Mouse (Mus musculus): ENCODE results near the gene Rab3c.
A peak's percentile ranks its signal among the peaks of the same experiment; 100 is the strongest.

Gene Rab3c

DNA sequence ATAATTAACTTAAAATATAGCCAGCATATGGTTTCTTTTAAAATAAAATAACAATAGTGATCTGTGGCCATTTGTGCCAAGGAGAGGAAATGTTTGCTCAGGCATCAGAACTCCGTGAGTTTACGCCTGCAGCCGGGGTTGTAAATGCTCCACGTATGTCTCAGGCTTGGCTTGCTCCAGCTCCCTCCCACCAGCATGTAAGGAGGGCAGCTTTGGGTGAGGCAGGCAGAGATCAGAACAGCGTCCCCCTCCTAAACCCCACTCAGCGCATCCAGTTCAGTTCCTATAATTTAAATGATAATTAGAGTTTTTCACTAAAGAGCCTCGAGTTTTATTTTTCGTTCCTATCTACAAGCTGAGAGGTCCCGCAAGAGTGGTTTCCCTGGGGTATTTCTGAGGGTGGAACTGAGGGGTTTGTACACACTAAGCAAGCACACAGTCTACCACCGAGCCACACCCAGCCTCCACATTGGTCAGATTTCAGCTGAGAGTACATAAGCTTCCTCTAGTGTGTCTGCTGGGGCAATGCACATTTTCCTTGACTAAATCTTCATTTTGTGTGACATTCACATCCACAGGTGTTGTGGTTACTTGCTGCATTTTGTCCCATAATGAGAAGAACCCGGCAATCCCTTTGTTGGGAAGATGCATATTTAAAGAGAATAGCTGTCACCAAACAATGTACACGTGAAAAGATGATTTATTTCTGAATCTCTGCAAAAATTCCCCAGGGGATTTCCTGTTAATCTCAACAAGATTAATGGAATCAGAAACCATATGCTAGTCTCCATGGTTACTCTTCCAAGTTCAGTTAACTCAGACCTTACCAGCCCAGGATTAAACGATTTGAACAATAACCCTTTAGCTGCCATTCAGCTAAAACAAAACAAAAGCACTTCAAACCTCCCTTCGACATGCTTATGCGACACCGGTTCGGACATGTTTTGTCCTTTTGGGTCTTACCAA is 186.8 kb downstream of the Rab3c start:
- no peak for DNase-seq (ENCODE audit: low spot score)

DNA sequence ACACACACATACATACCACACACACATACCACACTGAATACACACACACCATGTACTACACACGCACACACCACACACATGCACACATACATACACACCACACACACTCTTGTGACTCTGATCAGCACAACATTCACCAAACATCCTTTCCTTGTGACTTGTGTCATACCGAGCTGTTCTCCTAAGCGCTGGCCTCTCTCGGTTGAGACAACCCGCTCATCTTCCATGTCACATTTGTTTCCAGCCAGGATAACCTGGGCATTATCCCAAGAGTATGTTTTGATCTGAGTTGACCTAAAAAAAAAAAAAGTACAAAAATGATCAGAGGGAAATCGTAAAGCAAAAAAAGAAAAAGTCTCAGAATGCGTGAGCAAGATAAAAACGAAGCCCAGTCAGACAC is 196.8 kb downstream of the Rab3c start:
- DNase-seq (ENCODE audit: low spot score), result no peak

DNA sequence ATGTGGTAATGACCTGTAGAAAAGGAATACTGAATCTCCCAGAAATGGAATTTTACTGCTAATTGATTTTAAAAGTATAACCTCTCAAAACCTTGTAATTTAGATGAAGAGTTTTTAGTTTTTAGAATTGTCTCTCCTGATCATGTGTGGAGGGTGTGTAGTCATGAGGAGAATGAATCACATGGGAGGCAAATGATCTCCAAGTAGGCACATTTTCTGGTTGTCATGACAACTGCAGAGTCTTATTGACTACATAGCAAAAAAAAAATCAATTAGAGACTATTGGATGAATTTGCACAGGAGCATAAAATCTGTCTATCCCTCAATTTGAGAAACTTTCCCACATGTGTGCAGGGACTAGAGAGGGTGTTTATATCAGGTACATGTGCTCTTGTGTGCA is 199.6 kb downstream of the Rab3c start:
- no peak for DNase-seq (ENCODE audit: low spot score)

DNA sequence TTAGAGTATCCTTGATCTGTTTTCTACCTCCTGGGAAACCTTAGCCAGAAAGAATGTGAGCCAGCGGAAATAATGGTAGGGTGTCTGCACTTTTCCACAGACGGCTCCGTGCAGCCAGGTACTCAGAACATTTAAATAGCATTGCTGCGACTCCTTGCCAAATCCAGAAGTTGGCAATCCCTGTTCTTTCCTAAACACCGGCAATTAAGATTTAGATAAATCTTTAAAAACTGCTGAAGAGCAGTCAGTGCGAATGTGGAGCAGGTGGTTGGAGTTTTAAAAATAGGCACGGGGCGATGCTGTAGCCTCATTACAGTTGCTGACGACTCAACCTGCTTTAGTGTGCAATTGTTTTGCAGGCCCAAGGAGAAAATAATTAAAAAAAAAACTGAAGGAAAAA is 205.2 kb downstream of the Rab3c start:
- DNase-seq (ENCODE audit: low spot score), result peak; percentile 23

DNA sequence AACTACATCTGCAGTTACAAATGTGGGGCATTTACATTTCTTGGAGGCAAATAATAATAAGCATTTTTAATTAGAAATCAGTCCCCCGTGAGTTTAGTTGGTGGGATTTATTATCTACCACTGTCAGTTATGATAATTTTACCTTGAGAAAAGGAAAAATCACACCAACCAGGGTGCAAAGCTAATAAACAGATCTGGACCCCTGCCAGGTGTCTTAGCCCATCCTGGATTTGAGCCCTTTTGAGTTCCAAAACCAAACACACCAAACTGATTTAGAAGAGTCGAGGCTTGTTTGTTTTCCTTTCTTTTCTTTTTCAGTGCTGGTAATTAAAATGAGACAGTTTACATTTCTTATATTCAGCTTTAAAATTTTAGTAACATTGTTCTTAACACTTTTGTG is 206.6 kb downstream of the Rab3c start:
- DNase-seq (ENCODE audit: low spot score), result no peak

DNA sequence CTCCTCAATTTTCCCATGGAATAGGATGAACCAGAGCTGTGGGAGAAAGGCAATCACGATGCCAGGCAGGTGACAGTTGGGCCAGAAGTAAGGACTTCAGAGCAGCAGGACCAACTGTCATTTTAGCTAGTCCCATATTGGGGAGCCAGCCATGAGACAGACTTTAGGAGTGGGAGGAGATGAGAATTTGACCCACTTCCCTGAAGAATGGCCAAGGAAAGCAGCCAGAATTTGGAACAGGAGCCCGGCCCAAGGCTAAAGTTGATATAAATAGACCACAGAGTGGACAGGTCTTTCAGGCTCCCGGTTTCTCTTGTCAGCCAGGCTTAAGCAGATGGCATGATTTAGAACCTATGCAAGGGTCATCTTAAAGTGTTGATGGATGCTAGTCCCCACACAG is 213.6 kb downstream of the Rab3c start:
- DNase-seq (ENCODE audit: low spot score), result no peak

DNA sequence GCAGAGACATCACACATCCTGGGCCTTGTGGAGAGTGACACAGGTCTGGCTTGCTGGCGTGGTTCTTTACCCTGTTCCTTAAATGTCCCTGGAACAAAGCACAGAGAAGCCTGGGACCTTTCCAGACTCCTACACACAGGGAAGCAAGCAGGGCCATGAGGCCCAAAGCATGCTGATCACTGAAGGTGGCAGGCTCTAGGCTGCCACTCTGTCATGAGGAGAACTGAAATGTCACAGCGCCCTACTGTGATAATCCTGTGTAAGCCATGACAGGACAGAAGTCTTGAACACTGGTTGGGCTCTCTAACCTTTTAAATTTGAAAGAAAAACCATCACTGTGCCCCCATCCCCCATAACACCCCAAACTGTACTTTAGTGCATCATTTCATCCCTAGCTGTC is 214.1 kb downstream of the Rab3c start:
- no peak for DNase-seq (ENCODE audit: low spot score)

DNA sequence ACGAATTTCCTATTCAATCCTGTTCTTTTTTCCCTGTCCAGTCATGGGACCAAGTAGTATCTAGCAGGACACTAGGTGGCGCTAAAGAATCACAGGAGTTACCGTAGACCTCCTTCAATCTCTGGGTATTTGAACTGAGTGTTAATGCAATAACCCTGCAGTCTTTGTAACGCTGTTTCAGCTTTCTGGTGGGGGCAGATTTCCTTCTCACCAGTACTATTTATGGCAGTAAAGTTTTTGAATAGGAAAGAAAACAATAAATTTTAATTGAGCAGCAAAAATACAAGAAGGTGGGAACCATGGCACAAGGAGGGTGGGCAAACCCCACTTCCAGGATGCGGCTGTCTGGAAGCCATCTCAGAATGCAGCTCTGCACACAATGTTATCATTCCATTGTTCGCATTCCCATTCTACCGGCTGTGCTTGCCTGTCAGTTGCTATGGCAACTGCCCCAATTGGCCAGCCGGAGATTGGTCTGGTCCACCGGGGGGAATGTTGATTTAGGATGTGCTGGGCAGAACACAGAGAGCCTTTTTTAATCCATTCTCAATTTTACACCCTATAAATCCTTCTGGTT is 217.9 kb downstream of the Rab3c start:
- peak; percentile 79 for DNase-seq (ENCODE audit: low spot score)

DNA sequence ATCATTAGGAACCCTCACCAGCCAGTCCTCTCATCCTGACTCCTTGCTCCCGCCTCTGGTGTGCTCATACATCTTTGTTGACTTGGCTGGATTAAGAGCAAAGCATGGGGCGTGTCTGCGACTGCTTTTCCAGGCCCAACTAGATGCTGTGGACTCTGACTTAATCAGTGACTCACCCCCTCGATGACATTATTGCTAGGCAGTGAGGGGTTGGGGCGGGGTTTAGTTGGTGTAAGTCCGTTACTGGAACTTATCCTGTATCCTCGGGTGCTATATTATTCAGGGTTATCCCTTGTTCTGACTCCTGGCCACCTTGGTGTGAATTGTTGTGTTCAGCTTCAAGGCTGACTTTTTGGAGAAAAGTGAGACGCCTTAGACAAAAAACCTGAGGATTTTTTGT is 218.5 kb downstream of the Rab3c start:
- DNase-seq (ENCODE audit: low spot score), result no peak

DNA sequence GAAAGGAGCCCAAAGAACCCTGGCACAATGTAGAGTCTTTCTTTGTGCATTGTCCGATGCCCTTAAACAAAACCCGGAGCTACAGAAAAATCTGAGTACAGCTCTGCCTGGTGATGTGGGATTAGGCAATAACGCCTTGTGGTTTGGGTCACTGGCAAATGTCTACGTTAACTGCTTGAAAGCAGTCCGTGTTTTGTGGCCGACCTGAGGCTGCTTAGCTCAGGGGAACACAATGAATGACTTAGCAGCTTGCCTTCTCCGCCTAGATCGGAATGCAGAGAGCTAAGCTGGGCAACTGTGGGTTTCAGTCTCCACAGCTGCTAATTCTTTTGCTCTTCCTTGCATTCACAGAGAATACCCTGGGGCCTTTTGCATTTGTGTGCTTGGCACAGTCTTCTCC is 226.3 kb downstream of the Rab3c start:
- DNase-seq (ENCODE audit: low spot score), result no peak

DNA sequence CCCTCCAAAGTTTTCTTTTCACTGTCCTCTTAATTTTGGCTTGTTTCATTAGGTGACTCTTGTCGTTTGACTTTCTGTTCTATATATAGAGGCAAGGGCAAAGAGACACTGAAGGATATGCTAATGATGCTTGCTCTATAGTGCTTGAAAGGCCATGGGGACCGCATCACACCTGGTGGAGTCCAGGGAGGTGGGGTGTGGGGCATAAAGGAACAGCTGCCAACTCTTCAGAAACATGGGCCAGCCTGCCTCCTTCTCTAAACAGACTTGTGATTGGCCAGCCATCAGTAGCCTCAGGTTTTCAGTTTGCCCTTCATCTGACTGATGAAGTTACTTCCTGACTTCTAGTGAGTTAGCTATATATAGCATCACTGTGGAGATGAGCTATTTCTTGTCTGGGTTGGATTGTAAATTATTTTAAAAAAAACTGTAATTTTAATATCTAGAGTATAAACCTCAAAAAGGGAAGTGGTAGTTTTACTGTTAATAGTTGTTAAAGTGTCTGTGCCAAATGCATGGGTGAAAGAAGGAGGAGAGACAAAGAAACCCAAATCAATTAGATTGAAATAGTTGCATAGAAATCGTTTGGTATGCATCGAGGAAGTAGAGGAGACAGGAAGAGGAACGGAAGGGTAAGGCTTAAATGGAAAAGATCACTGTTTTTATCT is 231.9 kb downstream of the Rab3c start:
- DNase-seq (ENCODE audit: low spot score), result no peak

DNA sequence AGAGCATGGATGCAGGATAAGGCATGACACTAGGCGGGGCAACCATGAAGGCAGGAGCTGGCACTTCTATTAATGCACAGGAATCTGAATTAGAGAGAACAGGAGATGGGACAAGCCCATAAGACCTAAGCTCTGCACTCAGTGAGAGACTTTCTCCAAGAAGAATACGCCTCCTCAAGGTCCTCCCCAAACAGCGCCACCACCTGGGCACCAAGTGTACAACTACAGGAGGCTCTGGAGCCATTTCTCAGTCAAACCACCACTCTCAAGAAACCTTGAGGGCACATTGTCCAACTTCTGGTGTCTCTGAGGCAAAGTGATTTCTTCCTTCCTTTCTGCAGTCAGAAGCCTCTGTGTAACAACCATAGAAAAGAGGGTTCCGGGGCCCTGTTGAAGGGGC is 236.4 kb downstream of the Rab3c start:
- DNase-seq (ENCODE audit: low spot score), result no peak

DNA sequence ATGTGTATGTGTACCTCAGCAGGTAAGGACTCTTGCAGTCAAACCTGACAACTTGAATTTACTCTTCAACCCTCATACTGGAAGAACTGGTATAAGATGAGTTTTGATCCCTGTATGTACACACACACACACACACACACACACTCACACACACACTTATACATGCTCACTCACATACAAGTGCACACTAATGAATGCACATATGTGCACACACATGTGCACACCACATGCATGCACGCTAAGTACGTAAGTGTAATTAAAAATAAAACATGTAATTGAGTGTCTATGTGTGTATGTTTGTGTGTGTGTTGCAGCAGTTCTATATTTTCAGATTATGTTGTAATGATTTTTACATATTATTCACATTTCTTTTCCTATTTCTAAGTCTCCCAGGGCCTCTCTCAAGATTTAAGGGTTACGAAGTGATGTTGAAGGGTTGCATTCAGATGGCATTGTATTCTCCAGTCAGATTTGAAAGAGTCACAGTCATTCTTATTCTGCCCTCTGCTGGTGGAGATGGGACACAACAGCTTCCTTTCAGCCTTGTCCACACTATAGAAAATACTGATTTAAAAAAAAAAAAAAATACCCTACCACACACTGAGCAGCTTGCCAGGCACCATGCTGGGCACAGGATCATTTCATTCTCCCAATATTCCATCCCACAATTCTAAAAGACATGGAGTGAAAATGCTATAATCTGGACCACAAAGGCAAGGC is 240.9 kb downstream of the Rab3c start:
- DNase-seq (ENCODE audit: low spot score), result peak; percentile 37

DNA sequence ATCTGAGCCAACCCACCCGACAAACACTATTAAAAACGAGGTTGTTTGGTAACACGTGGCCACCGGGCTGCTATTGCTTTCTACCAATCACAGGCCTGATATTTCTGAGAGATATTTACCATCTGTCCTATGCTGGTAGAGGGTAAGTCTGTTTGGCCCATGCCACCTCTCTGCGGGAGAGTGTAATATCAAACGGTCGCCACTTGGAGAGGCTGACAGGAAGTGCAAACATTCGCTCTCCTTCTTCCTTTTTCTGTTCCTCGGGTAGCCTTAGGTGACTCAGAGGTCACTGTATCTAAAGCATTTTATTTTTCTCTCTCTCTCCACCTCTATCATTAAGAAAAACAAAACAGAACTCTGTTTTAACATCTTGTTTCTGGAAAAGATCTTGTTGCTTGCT is 241.6 kb downstream of the Rab3c start:
- no peak for DNase-seq (ENCODE audit: low spot score)

DNA sequence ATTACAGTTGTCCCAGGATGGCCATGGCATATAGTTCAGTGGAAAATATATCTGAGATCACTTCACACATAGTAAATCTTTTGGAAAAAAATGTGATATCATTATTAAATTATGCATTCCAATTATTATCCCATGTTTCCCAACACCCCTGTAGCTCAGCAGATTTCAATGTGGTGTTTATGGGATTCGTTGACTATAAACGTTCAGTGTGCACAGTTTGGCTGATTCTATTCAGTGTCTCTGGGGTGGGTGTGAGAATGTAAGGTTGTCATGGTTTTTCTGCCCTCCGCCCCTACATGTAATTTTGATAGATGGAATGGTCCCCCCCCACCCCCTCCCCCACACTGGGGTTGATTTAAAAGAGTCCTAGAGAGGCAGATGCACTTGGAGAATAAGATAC is 242.3 kb downstream of the Rab3c start:
- no peak for DNase-seq (ENCODE audit: low spot score)

DNA sequence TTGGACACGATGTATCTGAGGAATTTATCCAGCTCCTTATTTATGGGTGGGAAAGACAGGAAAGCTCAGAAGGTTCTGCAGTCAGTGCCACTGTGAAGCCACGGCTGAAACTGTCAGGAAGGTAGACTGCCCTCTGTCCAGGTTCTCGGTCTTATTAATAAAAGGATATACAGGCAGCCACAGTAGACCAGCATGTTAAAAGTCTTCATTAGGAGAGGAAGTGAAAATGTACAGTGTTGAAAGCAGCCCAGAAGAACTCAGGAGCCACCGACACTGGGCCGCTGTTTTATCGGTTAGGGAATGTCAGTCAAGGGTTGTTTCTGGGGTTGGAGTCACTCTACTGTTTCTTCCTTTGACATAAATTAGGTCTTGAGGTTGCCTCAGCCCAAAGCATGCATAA is 245.9 kb downstream of the Rab3c start:
- DNase-seq (ENCODE audit: low spot score), result no peak

DNA sequence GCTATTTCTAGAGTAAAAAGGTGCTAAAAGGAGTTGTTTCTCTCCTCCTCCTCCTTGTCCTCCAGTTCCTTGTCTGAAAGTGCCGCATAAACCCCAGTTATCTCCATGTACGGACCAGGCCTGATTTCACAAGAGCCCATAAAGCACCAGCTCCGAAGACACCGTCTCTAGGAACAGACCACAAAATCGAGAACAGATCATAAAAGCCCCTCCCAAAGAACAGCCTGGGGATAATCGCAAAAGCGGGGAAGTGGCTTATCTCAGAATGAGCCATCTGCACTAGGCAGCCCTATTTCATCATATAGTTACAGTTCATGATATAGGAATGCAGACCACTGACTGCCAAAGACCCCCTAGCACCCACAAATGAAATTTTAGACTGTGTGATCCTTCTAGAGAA is 246.8 kb downstream of the Rab3c start:
- DNase-seq (ENCODE audit: low spot score), result no peak

DNA sequence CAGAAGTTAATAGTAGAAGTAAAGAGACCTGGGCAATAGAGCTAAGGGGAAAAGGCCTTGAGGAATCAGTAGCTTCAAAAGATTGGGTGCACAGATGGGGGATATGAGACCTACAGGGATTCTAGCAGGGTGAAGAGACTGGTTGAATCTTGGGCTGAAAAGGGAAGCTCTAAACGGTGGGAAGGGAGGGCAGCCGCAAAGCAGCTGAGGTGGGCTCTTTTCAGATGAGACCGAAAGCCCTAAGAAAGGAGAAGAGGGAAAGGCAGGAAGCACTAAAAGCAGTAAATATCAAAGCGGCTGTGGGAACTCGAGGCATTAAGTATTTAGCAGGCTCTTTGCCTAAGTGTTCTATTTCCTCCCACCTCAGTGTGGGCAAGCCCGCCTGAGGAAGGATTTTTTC is 248.9 kb downstream of the Rab3c start:
- DNase-seq (ENCODE audit: low spot score), result no peak

DNA sequence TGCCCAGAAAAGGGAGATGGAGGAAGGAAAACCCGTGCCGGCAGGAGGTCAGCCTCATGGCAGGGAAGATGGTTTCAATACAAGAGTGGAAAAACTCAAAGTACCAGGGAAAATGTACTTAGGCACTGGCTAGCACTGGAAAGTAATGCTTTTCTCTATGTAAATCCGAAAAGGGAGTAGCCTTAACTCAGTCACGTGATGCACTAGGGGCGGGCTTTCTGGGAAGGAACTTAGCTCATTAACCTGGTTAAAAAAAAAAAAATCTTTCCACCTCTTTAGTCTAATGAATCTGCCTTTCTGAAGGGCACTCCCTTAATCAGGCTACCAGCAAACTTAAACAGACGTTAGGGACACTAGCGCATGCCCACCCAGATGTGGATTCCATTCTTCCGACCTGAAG is 249.7 kb downstream of the Rab3c start:
- DNase-seq (ENCODE audit: low spot score), result no peak

DNA sequence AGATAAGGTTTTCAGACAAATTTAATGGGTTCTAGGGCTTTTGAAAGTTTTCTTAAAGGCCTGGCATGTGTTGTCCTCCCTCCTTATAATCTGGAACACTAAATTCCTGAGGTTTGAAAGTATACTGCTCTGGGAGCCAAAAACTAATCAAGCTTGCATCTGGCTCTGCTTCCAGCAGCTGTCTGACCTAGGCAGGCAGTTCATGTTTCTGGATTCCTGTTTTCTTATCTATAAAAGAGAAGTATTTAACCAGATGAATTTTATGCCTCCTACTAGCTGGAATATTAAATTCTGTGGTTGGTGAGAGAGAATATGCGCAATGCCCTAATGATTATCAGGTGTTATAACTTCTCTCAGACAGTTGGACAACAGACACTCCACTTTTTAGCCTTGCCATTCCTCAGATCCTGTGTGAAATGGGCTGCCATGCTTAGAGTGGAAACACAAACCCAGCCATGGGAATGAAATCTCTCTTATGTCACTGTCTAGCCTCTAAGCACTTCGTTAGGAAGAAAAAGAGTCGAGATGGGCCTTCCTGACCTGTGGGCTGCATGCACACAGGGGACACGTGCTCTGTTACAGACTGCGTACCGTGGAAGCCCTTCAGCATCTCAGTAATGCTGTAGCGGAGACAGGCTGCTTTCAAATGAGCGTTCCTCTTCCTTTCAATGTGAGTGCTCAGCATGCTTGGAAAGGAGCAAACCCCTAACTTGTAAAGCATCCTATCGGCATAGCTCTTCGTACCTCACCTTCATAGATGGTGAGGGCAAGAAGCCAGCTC is 256.2 kb downstream of the Rab3c start:
- DNase-seq (ENCODE audit: low spot score), result no peak

DNA sequence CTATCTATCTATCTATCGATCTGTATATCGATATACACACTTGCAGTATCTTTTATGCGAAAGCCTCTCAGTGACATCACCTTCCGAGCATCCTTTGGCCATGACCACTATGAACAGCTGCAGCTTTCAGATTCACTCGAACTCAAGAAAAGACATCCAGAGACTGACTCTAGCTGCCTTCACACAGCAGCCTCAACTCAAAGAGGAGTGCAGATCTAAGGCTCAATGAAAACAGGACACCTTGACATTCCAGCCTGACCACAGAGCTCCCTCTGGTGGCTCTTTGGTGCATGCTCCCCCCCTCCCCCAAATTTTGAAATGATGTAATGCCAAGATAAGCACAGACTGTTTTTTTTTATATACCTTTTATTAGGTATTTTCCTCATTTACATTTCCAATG is 257.8 kb downstream of the Rab3c start:
- DNase-seq (ENCODE audit: low spot score), result no peak

DNA sequence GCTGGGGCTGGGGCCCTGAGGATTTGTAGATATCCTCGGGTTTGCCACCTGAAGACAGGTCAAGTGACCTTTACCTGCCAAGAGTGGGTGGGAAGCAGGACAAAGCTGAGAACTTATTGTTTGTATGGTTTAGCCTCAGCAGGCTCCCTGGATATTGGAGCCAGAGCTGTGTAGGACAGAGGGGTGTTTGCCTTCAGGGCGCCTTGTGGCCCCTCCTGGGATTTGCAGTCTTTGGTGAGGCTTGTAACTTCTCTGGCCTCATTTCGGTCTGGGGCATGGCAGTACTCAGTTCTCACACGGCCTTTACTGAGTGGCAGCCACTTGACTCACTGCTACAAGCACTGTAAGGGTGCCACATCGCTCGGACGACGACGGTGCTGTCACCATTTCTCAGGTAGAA is 261.0 kb downstream of the Rab3c start:
- DNase-seq (ENCODE audit: low spot score), result no peak

Measured in layer of hippocampus, adult 11-12 months (tissue).